Mouse (Mus musculus) myocyte (in vitro differentiated cells): ENCODE measurements around the gene Rps17.

Source experiments
- CEBPB ChIP-seq: IDR thresholded peaks from 2 replicates; pipeline ENCODE4 v1.6.1; 2011; ENCODE audit warnings: mild to moderate bottlenecking, moderate library complexity; ENCODE audit not compliant: poor library complexity, insufficient read depth, severe bottlenecking
- E2F4 ChIP-seq: IDR thresholded peaks from one replicate; pipeline ENCODE4 v1.6.1; 2011; ENCODE audit warnings: mild to moderate bottlenecking, control low read depth, moderate library complexity; ENCODE audit not compliant: insufficient read depth
- MAX ChIP-seq: IDR thresholded peaks from one replicate; pipeline ENCODE4 v1.6.1; 2011; ENCODE audit warnings: low read depth, mild to moderate bottlenecking, control low read depth
- MYOD1 ChIP-seq, 3 experiments: IDR thresholded peaks; one replicate each; pipeline ENCODE4 v1.6.1; 2011; ENCODE audit warnings: control low read depth in 2 of 3, low read depth in 2 of 3, mild to moderate bottlenecking in 2 of 3, moderate library complexity in 1 of 3; ENCODE audit not compliant: insufficient read length in 2 of 3, control insufficient read depth in 1 of 3
- MYOG ChIP-seq, 3 experiments: IDR thresholded peaks; one replicate each; pipeline ENCODE4 v1.6.1; 2011; ENCODE audit warnings: control low read depth in 2 of 3, low read depth in 2 of 3, mild to moderate bottlenecking in 2 of 3; ENCODE audit not compliant: insufficient read length in 2 of 3, control insufficient read depth in 1 of 3, insufficient read depth in 1 of 3
- POLR2A ChIP-seq: IDR thresholded peaks from one replicate; pipeline ENCODE4 v1.6.1; 2011; ENCODE audit warnings: low read depth, mild to moderate bottlenecking, control low read depth, moderate library complexity; ENCODE audit not compliant: insufficient read length
- POLR2AphosphoS2 ChIP-seq: IDR thresholded peaks from one replicate; pipeline ENCODE4 v1.6.1; 2011; ENCODE audit warnings: low read depth, control low read depth; ENCODE audit not compliant: insufficient read length
- REST ChIP-seq: IDR thresholded peaks from one replicate; pipeline ENCODE4 v1.6.1; 2011; ENCODE audit warnings: mild to moderate bottlenecking, control low read depth, moderate library complexity; ENCODE audit not compliant: insufficient read depth, insufficient read length
- TCF12 ChIP-seq: IDR thresholded peaks from one replicate; pipeline ENCODE4 v1.6.1; 2011; ENCODE audit warnings: mild to moderate bottlenecking, control low read depth; ENCODE audit not compliant: poor library complexity, insufficient read depth, severe bottlenecking
- USF1 ChIP-seq: IDR thresholded peaks from one replicate; pipeline ENCODE4 v1.6.1; 2011; ENCODE audit warnings: low read depth, mild to moderate bottlenecking, control low read depth, moderate library complexity

DNA sequence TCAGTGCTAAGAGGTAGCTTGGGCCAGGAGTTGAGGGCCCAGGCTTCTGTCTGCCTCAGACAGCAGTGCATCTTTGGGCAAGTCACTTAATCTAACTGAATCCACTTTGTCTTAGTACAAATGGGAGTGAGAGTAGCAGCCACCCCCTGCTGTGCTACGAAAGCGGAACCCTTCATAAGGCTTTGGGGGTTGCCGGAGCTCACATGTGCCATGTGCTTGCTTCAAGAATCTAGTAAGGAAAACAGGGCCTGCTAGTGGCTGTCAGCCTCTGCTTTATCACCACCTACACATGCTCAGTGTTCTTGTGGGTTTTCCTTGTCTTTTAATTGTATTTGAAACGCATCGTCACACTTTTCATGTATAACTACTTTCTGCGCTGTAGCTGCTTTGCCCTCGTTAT, 43.7 kb downstream of the Rps17 start:
- TF ChIP-seq POLR2A: no peak
- no peak for TF ChIP-seq TCF12
- no peak for TF ChIP-seq MAX
- no peak for TF ChIP-seq CEBPB
- no peak for TF ChIP-seq REST
- TF ChIP-seq E2F4: no peak
- TF ChIP-seq MYOD1 (IDR thresholded peaks at IDR 0.05; ENCODE audit: control insufficient read depth in 1 of 3, insufficient read length in 2 of 3, low read depth in 2 of 3): no peak
- TF ChIP-seq MYOG (IDR thresholded peaks at IDR 0.05; ENCODE audit: control insufficient read depth in 1 of 3, insufficient read depth in 1 of 3, insufficient read length in 2 of 3, low read depth in 2 of 3): no peak
- TF ChIP-seq USF1: no peak
- TF ChIP-seq POLR2AphosphoS2: no peak
